Mouse (Mus musculus) bone marrow, adult 2 months (tissue): ENCODE results near the gene Rbm44.

Source experiments
- CTCF ChIP-seq: fragments of 200-500 bp; IDR thresholded peaks from 2 replicates; pipeline ENCODE4 v1.5.1; 2011; ENCODE audit warnings: low read length, control low read depth; ENCODE audit not compliant: control insufficient read depth, insufficient read depth
- POLR2A ChIP-seq: fragments of 200-500 bp; IDR thresholded peaks from 2 replicates; pipeline ENCODE4 v1.6.1; 2011; ENCODE audit warnings: low read depth, mild to moderate bottlenecking, control low read depth, low read length, borderline replicate concordance; ENCODE audit not compliant: control insufficient read depth

- TF ChIP-seq CTCF = no peak
- no peak for TF ChIP-seq POLR2A
Observed at GRCm38 (mm10) chr1:91122121-91122520, 22.8 kb upstream of the Rbm44 start.
